Mouse (Mus musculus) CH12.LX (cell line): ENCODE measurements around the gene Nrn1l. TPM values are rescaled to one million over a fixed set of nuclear protein-coding genes. Genes with fewer than 3 reads are reported as not detected.

Experiments
- DNase-seq: peaks from one replicate; pipeline ENCODE4 v3.0.0-alpha.2; 2013; ENCODE audit errors: extremely low read depth
- H3K27ac ChIP-seq: 2 replicates; pipeline ENCODE4 v1.5.1; 2012; ENCODE audit warnings: low read depth, mild to moderate bottlenecking, control low read depth, moderate library complexity; ENCODE audit not compliant: insufficient read depth
- H3K27me3 ChIP-seq: replicated peaks from 2 replicates; pipeline ENCODE3; 2012; ENCODE audit warnings: inconsistent platforms
- H3K36me3 ChIP-seq, 2 experiments: replicated peaks in 1 of 2; 2 replicates each; pipeline versions ENCODE3 to v1.6.1; 2012; ENCODE audit warnings: inconsistent platforms in 1 of 2, low read length in 1 of 2, mild to moderate bottlenecking in 1 of 2, mixed read lengths in 1 of 2, moderate library complexity in 1 of 2; ENCODE audit not compliant: control insufficient read depth in 1 of 2, insufficient read depth in 1 of 2
- H3K4me1 ChIP-seq, 2 experiments: 2 replicates each; pipeline ENCODE4 v1.6.1; 2012; ENCODE audit warnings: inconsistent platforms in 1 of 2, moderate library complexity in 1 of 2; ENCODE audit not compliant: insufficient read depth in 2 of 2, control insufficient read depth in 1 of 2
- H3K4me2 ChIP-seq: 2 replicates; pipeline ENCODE4 v1.6.1; 2012; ENCODE audit warnings: low read depth, mild to moderate bottlenecking, control low read depth; ENCODE audit not compliant: poor library complexity, insufficient read depth, severe bottlenecking
- H3K4me3 ChIP-seq, 3 experiments: fragments of 150-350 bp in 1 of 3; sonication (generic) in 1 of 3; replicated peaks in 1 of 3; 2 replicates each; pipeline versions ENCODE3 to v1.5.1; 2011 to 2012; ENCODE audit warnings: low read depth in 2 of 3, low read length in 2 of 3, mild to moderate bottlenecking in 2 of 3, moderate library complexity in 2 of 3, control low read depth in 1 of 3, improper control_type of control experiment in 1 of 3, inconsistent platforms in 1 of 3, mixed read lengths in 1 of 3; ENCODE audit not compliant: poor library complexity in 1 of 3
- H3K79me2 ChIP-seq: replicated peaks from 2 replicates; pipeline ENCODE4 v1.6.1; 2012; ENCODE audit warnings: mild to moderate bottlenecking, moderate library complexity; ENCODE audit not compliant: control insufficient read depth, poor library complexity, insufficient read depth, severe bottlenecking; ENCODE audit errors: extremely low read depth
- H3K9ac ChIP-seq: 2 replicates; pipeline ENCODE4 v1.6.1; 2012; ENCODE audit warnings: low read depth, mild to moderate bottlenecking, control low read depth, moderate library complexity; ENCODE audit not compliant: insufficient read depth
- H3K9me3 ChIP-seq: replicated peaks from 2 replicates; pipeline ENCODE3; 2012; ENCODE audit warnings: low read length, inconsistent platforms, mixed read lengths
- BHLHE40 ChIP-seq: IDR thresholded peaks from 2 replicates; pipeline ENCODE4 v1.6.1; 2011; ENCODE audit warnings: mild to moderate bottlenecking, low read depth, low read length, improper control_type of control experiment
- CHD1 ChIP-seq: IDR thresholded peaks from 2 replicates; pipeline ENCODE4 v1.6.1; 2012; ENCODE audit warnings: low read depth, low read length, improper control_type of control experiment, inconsistent platforms
- CHD2 ChIP-seq: IDR thresholded peaks from 2 replicates; pipeline ENCODE4 v1.6.1; 2011; ENCODE audit warnings: low read length, improper control_type of control experiment
- CTCF ChIP-seq, 2 experiments: IDR thresholded peaks in 1 of 2; conservative IDR thresholded peaks in 1 of 2; 2 replicates each; pipeline ENCODE4 v1.5.1; 2011 to 2012; ENCODE audit warnings: low read depth in 2 of 2, low read length in 2 of 2, improper control_type of control experiment in 1 of 2, inconsistent platforms in 1 of 2, mild to moderate bottlenecking in 1 of 2, moderate library complexity in 1 of 2
- E2F4 ChIP-seq: IDR thresholded peaks from 2 replicates; pipeline ENCODE4 v1.6.1; 2011; ENCODE audit warnings: low read depth, low read length, improper control_type of control experiment; ENCODE audit not compliant: insufficient replicate concordance
- ELF1 ChIP-seq: IDR thresholded peaks from 2 replicates; pipeline ENCODE4 v1.6.1; 2014; ENCODE audit warnings: low read depth, mild to moderate bottlenecking, inconsistent platforms, low read length, improper control_type of control experiment
- EP300 ChIP-seq: IDR thresholded peaks from 2 replicates; pipeline ENCODE4 v1.6.1; 2011; ENCODE audit warnings: low read length, improper control_type of control experiment
- ETS1 ChIP-seq: conservative IDR thresholded peaks from 2 replicates; pipeline ENCODE4 v1.6.1; 2012; ENCODE audit warnings: low read depth, mild to moderate bottlenecking, inconsistent platforms, low read length, improper control_type of control experiment, moderate library complexity
- GABPA ChIP-seq: IDR thresholded peaks from 2 replicates; pipeline ENCODE4 v1.6.1; 2012; ENCODE audit warnings: low read depth, low read length, improper control_type of control experiment, inconsistent platforms; ENCODE audit not compliant: insufficient replicate concordance
- HCFC1 ChIP-seq: IDR thresholded peaks from 2 replicates; pipeline ENCODE4 v1.6.1; 2012; ENCODE audit warnings: low read depth, mild to moderate bottlenecking, inconsistent platforms, low read length, improper control_type of control experiment
- IRF4 ChIP-seq: IDR thresholded peaks from 2 replicates; pipeline ENCODE4 v1.6.1; 2014; ENCODE audit warnings: low read depth, mild to moderate bottlenecking, inconsistent platforms, low read length, improper control_type of control experiment
- JUN ChIP-seq: IDR thresholded peaks from 2 replicates; pipeline ENCODE4 v1.6.1; 2011; ENCODE audit warnings: low read depth, mild to moderate bottlenecking, low read length, improper control_type of control experiment, moderate library complexity; ENCODE audit not compliant: insufficient read depth
- JUND ChIP-seq: conservative IDR thresholded peaks from 2 replicates; pipeline ENCODE4 v1.6.1; 2011; ENCODE audit warnings: low read depth, low read length, improper control_type of control experiment
- KAT2A ChIP-seq: IDR thresholded peaks from 2 replicates; pipeline ENCODE4 v1.6.1; 2012; ENCODE audit warnings: low read length, improper control_type of control experiment, inconsistent platforms; ENCODE audit not compliant: insufficient replicate concordance
- MAFK ChIP-seq: IDR thresholded peaks from 2 replicates; pipeline ENCODE4 v1.6.1; 2011; ENCODE audit warnings: low read length, improper control_type of control experiment; ENCODE audit not compliant: insufficient replicate concordance
- MAX ChIP-seq: IDR thresholded peaks from 2 replicates; pipeline ENCODE4 v1.6.1; 2011; ENCODE audit warnings: low read length, improper control_type of control experiment
- MAZ ChIP-seq: IDR thresholded peaks from 2 replicates; pipeline ENCODE4 v1.6.1; 2012; ENCODE audit warnings: low read depth, mild to moderate bottlenecking, inconsistent platforms, low read length, improper control_type of control experiment, moderate library complexity
- MEF2A ChIP-seq: IDR thresholded peaks from 2 replicates; pipeline ENCODE4 v1.6.1; 2014; ENCODE audit warnings: low read depth, mild to moderate bottlenecking, inconsistent platforms, low read length, improper control_type of control experiment, borderline replicate concordance
- MXI1 ChIP-seq: IDR thresholded peaks from 2 replicates; pipeline ENCODE4 v1.6.1; 2011; ENCODE audit warnings: mild to moderate bottlenecking, low read depth, low read length, improper control_type of control experiment
- MYC ChIP-seq: IDR thresholded peaks from 2 replicates; pipeline ENCODE4 v1.6.1; 2011; ENCODE audit warnings: low read depth, mild to moderate bottlenecking, improper control_type of control experiment, low read length
- NELFE ChIP-seq: IDR thresholded peaks from 2 replicates; pipeline ENCODE4 v1.6.1; 2011; ENCODE audit warnings: low read depth, low read length, improper control_type of control experiment
- NRF1 ChIP-seq: IDR thresholded peaks from 2 replicates; pipeline ENCODE4 v1.6.1; 2014; ENCODE audit warnings: low read depth, mild to moderate bottlenecking, inconsistent platforms, low read length, improper control_type of control experiment, moderate library complexity
- PAX5 ChIP-seq: IDR thresholded peaks from 2 replicates; pipeline ENCODE4 v1.6.1; 2012; ENCODE audit warnings: low read length, inconsistent platforms, mixed read lengths
- POLR2A ChIP-seq: IDR thresholded peaks from 2 replicates; pipeline ENCODE4 v1.6.1; 2011; ENCODE audit warnings: low read depth, mild to moderate bottlenecking, improper control_type of control experiment, low read length
- POLR2AphosphoS2 ChIP-seq: IDR thresholded peaks from 2 replicates; pipeline ENCODE4 v1.6.1; 2011; ENCODE audit warnings: low read depth, low read length, improper control_type of control experiment
- RAD21 ChIP-seq: IDR thresholded peaks from 2 replicates; pipeline ENCODE4 v1.6.1; 2011; ENCODE audit warnings: low read depth, mild to moderate bottlenecking, low read length, improper control_type of control experiment, moderate library complexity
- SMC3 ChIP-seq: IDR thresholded peaks from 2 replicates; pipeline ENCODE4 v1.6.1; 2011; ENCODE audit warnings: low read depth, low read length, improper control_type of control experiment
- TBP ChIP-seq: conservative IDR thresholded peaks from 2 replicates; pipeline ENCODE4 v1.6.1; 2011; ENCODE audit warnings: low read depth, low read length, improper control_type of control experiment
- TCF12 ChIP-seq: IDR thresholded peaks from 2 replicates; pipeline ENCODE4 v1.6.1; 2014; ENCODE audit warnings: low read depth, mild to moderate bottlenecking, inconsistent platforms, low read length, improper control_type of control experiment
- UBTF ChIP-seq: IDR thresholded peaks from 2 replicates; pipeline ENCODE4 v1.6.1; 2012; ENCODE audit warnings: low read depth, mild to moderate bottlenecking, inconsistent platforms, low read length, improper control_type of control experiment, moderate library complexity
- USF1 ChIP-seq: IDR thresholded peaks from 2 replicates; pipeline ENCODE4 v1.6.1; 2014; ENCODE audit warnings: low read depth, mild to moderate bottlenecking, inconsistent platforms, low read length, improper control_type of control experiment
- USF2 ChIP-seq: conservative IDR thresholded peaks from 2 replicates; pipeline ENCODE4 v1.6.1; 2011; ENCODE audit warnings: low read depth, low read length, improper control_type of control experiment
- ZC3H11A ChIP-seq: IDR thresholded peaks from 2 replicates; pipeline ENCODE4 v1.6.1; 2012; ENCODE audit warnings: low read depth, mild to moderate bottlenecking, inconsistent platforms, low read length, improper control_type of control experiment
- ZKSCAN1 ChIP-seq: IDR thresholded peaks from 2 replicates; pipeline ENCODE4 v1.6.1; 2012; ENCODE audit warnings: low read depth, inconsistent platforms, low read length, improper control_type of control experiment, borderline replicate concordance
- ZMIZ1 ChIP-seq: IDR thresholded peaks from 2 replicates; pipeline ENCODE4 v1.6.1; 2012; ENCODE audit warnings: low read depth, mild to moderate bottlenecking, inconsistent platforms, low read length, improper control_type of control experiment
- ZNF384 ChIP-seq: IDR thresholded peaks from 2 replicates; pipeline ENCODE4 v1.6.1; 2012; ENCODE audit warnings: low read depth, low read length, improper control_type of control experiment, inconsistent platforms
- dilution Hi-C: fragments of 300-500 bp; cut with MboI; formaldehyde crosslinking; loops from 2 replicates; pipeline ENCODE4 v1.14.3; 2020; ENCODE audit warnings: low sequenced_read_pairs; ENCODE audit not compliant: extremely low pct_unique_long_range_greater_than_20kb, extremely low pct_ligation_motif_present
- in situ Hi-C: fragments of 300-500 bp; cut with MboI; formaldehyde crosslinking; loops from 3 replicates; pipeline ENCODE4 v1.14.3; 2019; ENCODE audit warnings: low sequenced_read_pairs, low pct_ligation_motif_present, low pct_unique_long_range_greater_than_20kb, mixed read lengths
- polyA plus RNA-seq: library from polyadenylated mRNA; unstranded; fragments of >175 nt; gene quantifications from 2 replicates; pipeline ENCODE4 v1.2.1, GENCODE M21; 2012; ENCODE audit warnings: low read depth; ENCODE audit not compliant: insufficient read length
- total RNA-seq, 2 experiments: library from RNA; depleted of rRNA; stranded (reverse); fragments of 300-350 nt in 1 of 2; fragments of >200 nt in 1 of 2; gene quantifications; 2 replicates each; pipeline ENCODE4 v1.2.3; 2012 to 2014

Nrn1l gene
- total and polyA plus RNA-seq, 3 experiments: 0.38 TPM; not detected in 2

- TF ChIP-seq GABPA: no peak
Observed at GRCm38 (mm10) chr8:105937496-105938305, 44.3 kb downstream of the Nrn1l start (continued).

DNA sequence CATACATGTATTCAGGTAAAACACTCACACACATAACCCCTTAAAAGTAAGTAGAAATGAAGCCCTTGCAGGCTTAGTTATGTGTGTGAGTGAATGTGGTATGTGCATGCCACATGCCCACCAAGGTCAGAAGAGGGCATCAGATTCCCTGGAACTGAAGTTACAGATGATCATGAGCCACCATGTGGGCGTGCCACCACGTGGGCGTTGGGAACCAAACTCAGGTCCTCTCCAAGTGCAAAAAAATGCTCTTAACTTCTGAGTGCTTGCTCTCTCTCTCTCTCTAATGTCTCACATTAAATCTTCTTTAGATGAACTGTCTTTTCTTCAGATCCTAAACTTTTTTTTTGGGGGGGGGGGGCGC, 44.9 kb downstream of the Nrn1l start, which contains the start of gene Psmb10:
TSS of gene Psmb10 (minus strand) at position 139 of the 364 bp plus-strand sequence.
- in situ Hi-C loops: loop anchor here (5.0 kb wide), 1 partner anchor 46 kb away; the partner anchor contains the start of gene Nrn1l
- Histone ChIP-seq H3K27ac (peak within 1 kb of the TSS; percentile 67), H3K4me1 (peaks cover 3 to 29% of the 10 kb centered on the region in 2 experiments; a peak in 3 of 4 replicates), H3K27me3 (no peaks in the 10 kb centered on the region), H3K36me3 (peaks cover 9 to 51% of the 10 kb centered on the region in 2 experiments), H3K4me2 (peak within 1 kb of the TSS; percentile 70), H3K9me3 (no peaks in the 10 kb centered on the region), H3K4me3 (peak within 1 kb of the TSS; percentile 85 to 96 (median 92)), H3K79me2 (no peaks in the 10 kb centered on the region), H3K9ac (peak within 1 kb of the TSS; percentile 64)
- DNase-seq: peak; percentile 57
- dilution Hi-C loops: no loop called here
- peak; percentile 24 for TF ChIP-seq RAD21
- TF ChIP-seq MAZ: no peak
- no peak for TF ChIP-seq MEF2A
- TF ChIP-seq NELFE: no peak
- no peak for TF ChIP-seq TCF12
- peak; percentile 99 for TF ChIP-seq MXI1
- no peak for TF ChIP-seq JUN
- no peak for TF ChIP-seq KAT2A
- no peak for TF ChIP-seq ELF1
- TF ChIP-seq ZMIZ1: no peak
- TF ChIP-seq ZC3H11A: no peak
- no peak for TF ChIP-seq ZKSCAN1
- no peak for TF ChIP-seq CHD1
- no peak for TF ChIP-seq ZNF384
- no peak for TF ChIP-seq POLR2AphosphoS2
- TF ChIP-seq ETS1: no peak; the same call in 1 of the 2 replicates
- no peak for TF ChIP-seq JUND
- 0 out of 2 replicates have a peak, but pooled peaks have one; percentile 3 for TF ChIP-seq UBTF
- no peak for TF ChIP-seq CHD2
- peak in 1 of 2 experiments; percentile 41; a peak in 2 of 4 replicates for TF ChIP-seq CTCF (conservative IDR thresholded peaks at IDR 0.05 in 1 of 2, IDR thresholded peaks at IDR 0.05 in 1 of 2; ENCODE audit: low read depth in 2 of 2, low read length in 2 of 2)
- TF ChIP-seq USF2: peak; percentile 17; the same call in 1 of the 2 replicates
- no peak for TF ChIP-seq E2F4
- no peak; the same call in 1 of the 2 replicates for TF ChIP-seq HCFC1
- TF ChIP-seq TBP: no peak
- TF ChIP-seq USF1: peak; percentile 30
- TF ChIP-seq NRF1: no peak
- TF ChIP-seq IRF4: no peak
- no peak for TF ChIP-seq EP300
- TF ChIP-seq SMC3: peak; percentile 12; the same call in 1 of the 2 replicates
- no peak for TF ChIP-seq GABPA
- TF ChIP-seq BHLHE40: no peak
- TF ChIP-seq PAX5: no peak
- no peak for TF ChIP-seq POLR2A
- peak; percentile 96 for TF ChIP-seq MYC
- TF ChIP-seq MAFK: no peak
- peak; percentile 85 for TF ChIP-seq MAX
